Comparison of ENCODE assay signal across 7 mouse cellular contexts in the genomic region with DNA sequence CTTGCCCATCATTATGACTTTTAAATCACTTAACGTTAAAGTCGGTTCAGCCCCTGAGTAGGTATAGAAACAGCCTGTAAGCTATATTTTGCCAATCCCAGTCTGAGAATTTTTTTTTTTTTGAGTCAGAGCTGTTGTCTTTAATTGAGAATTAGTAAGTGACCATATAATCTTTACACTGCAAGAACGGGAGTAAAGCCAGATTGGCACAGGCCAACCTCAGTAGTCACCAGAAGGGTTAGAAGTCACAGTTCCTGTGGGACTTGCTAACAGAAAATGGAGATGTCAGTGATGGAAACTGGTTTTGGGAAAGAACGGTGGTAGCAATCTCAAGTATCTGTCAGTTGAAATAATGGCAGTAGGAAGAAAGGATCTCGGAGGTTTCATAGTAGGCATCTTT. TPM values are rescaled to one million over a fixed set of nuclear protein-coding genes. Genes with fewer than 3 reads are reported as not detected.
DNase-seq lines count a peak whose midpoint lies in the region; ATAC-seq and TF ChIP-seq lines count a peak whose summit lies in the region.

No protein-coding gene starts in this region.

- H3K27me3 ChIP-seq in kidney, embryonic 14.5 days (ENCODE audit: control insufficient read depth, insufficient read depth, low read length) = no peaks in the 10 kb centered on the region
- no peaks in the 10 kb centered on the region for H3K27me3 ChIP-seq in hindbrain, embryonic 12.5 days
- no peaks in the 10 kb centered on the region for H3K27me3 ChIP-seq in midbrain, embryonic 14.5 days (ENCODE audit: control insufficient read depth, insufficient read depth, low read length)

- H3K9me3 ChIP-seq in kidney, embryonic 14.5 days (ENCODE audit: control insufficient read depth, low read length) = no peaks in the 10 kb centered on the region
- H3K9me3 ChIP-seq in hindbrain, embryonic 12.5 days (replicated peaks) = no peaks in the 10 kb centered on the region
- no peaks in the 10 kb centered on the region for H3K9me3 ChIP-seq in midbrain, embryonic 14.5 days (ENCODE audit: control insufficient read depth, low read length)

- H3K4me2 ChIP-seq in kidney, embryonic 14.5 days (replicated peaks; ENCODE audit: low read depth, low read length) = peak overlapping the region; percentile 54; the same call in 1 of the 2 replicates
- peak overlapping the region; percentile 76 for H3K4me2 ChIP-seq in hindbrain, embryonic 12.5 days (replicated peaks)
- H3K4me2 ChIP-seq in midbrain, embryonic 14.5 days (ENCODE audit: low read length) = peak overlapping the region; percentile 73

- H3K27ac ChIP-seq in kidney, embryonic 14.5 days (ENCODE audit: low read depth, low read length) = no peak overlapping the region
- H3K27ac ChIP-seq in bone marrow macrophage, adult 2 months (ENCODE audit: insufficient read depth, low read depth, low read length) = no peak overlapping the region
- H3K27ac ChIP-seq in hindbrain, embryonic 12.5 days = no peak overlapping the region
- H3K27ac ChIP-seq in midbrain, embryonic 14.5 days (replicated peaks; ENCODE audit: low read depth, low read length) = no peak overlapping the region

- DNase-seq in kidney, adult 9 months = no peak
- no peak for DNase-seq in midbrain, embryonic 14.5 days
- no peak for DNase-seq in thymus, postnatal 14 days

- H3K9ac ChIP-seq in kidney, embryonic 14.5 days (ENCODE audit: low read depth, low read length) = peak overlapping the region; percentile 80; the same call in 1 of the 2 replicates
- peak overlapping the region; percentile 77; the same call in 1 of the 2 replicates for H3K9ac ChIP-seq in hindbrain, embryonic 12.5 days
- H3K9ac ChIP-seq in midbrain, embryonic 14.5 days (replicated peaks; ENCODE audit: low read length) = no peak overlapping the region; the same call in 1 of the 2 replicates

- no peak for TF ChIP-seq POLR2A in bone marrow macrophage, adult 2 months (IDR thresholded peaks at IDR 0.05; ENCODE audit: borderline replicate concordance, low read depth, low read length)

- peaks cover 6% of the 10 kb centered on the region for H3K4me1 ChIP-seq in kidney, embryonic 14.5 days (ENCODE audit: control insufficient read depth, insufficient read depth, low read length)
- peaks cover 8% of the 10 kb centered on the region for H3K4me1 ChIP-seq in bone marrow macrophage, adult 2 months (ENCODE audit: control insufficient read depth, insufficient read depth, low read length)
- H3K4me1 ChIP-seq in hindbrain, embryonic 12.5 days = peaks cover 18% of the 10 kb centered on the region
- peaks cover 23% of the 10 kb centered on the region for H3K4me1 ChIP-seq in midbrain, embryonic 14.5 days (ENCODE audit: control insufficient read depth, insufficient read depth, low read length)

- no peak for TF ChIP-seq CTCF in bone marrow macrophage, adult 2 months (IDR thresholded peaks at IDR 0.05; ENCODE audit: low read depth, low read length)

- no peak overlapping the region; the same call in 1 of the 2 replicates for H3K4me3 ChIP-seq in kidney, embryonic 14.5 days (ENCODE audit: low read length)
- H3K4me3 ChIP-seq in bone marrow macrophage, adult 2 months (ENCODE audit: insufficient read depth, low read length) = peak overlapping the region; percentile 95; the same call in 1 of the 2 replicates
- H3K4me3 ChIP-seq in hindbrain, embryonic 12.5 days = no peak overlapping the region
- 0 out of 2 replicates have a peak overlapping the region, but pooled peaks have one; percentile 81 for H3K4me3 ChIP-seq in midbrain, embryonic 14.5 days (replicated peaks; ENCODE audit: low read depth, low read length)

- WGBS in kidney, embryonic 14.5 days = 82% methylated on average over 5 of the region's 5 CpGs
- WGBS in hindbrain, embryonic 12.5 days = 83% methylated on average over 5 of the region's 5 CpGs
- WGBS in midbrain, embryonic 14.5 days = 89% methylated on average over 5 of the region's 5 CpGs

- ATAC-seq in kidney, embryonic 14.5 days (ENCODE audit: low FRiP score, low TSS enrichment) = no peak
- no peak for ATAC-seq in hindbrain, embryonic 12.5 days (ENCODE audit: low FRiP score)
- ATAC-seq in midbrain, embryonic 14.5 days (ENCODE audit: low FRiP score, low TSS enrichment) = no peak
- no peak for ATAC-seq in activated CD4-positive, CD25-positive, alpha-beta regulatory T cell, adult 4 months

- no peaks in the 10 kb centered on the region for H3K36me3 ChIP-seq in kidney, embryonic 14.5 days (ENCODE audit: control insufficient read depth, insufficient read depth, low read length)
- H3K36me3 ChIP-seq in hindbrain, embryonic 12.5 days = no peaks in the 10 kb centered on the region
- no peaks in the 10 kb centered on the region for H3K36me3 ChIP-seq in midbrain, embryonic 14.5 days (ENCODE audit: control insufficient read depth, insufficient read depth, low read length)

RNA-seq across cellular contexts. Expression of gene Pgrmc2, which starts 1.6 kb away (rescaled TPM):
- polyA plus RNA-seq in kidney, embryonic 14.5 days (2014; fragmentation: Nextera tagmentation; extraction: Ambion mirVana) = 22.8 and 28.9 TPM in 2 replicates
- 40.2 and 42.7 TPM in 2 replicates for polyA plus RNA-seq in bone marrow macrophage, adult 2 months (2012; ENCODE audit: insufficient read depth, insufficient read length, missing spikeins)
- polyA plus RNA-seq in hindbrain, embryonic 12.5 days (2016; fragmentation: Nextera tagmentation; extraction: Ambion mirVana) = 43.7 and 46.1 TPM in 2 replicates
- 20.0 and 23.0 TPM in 2 replicates for polyA plus RNA-seq in midbrain, embryonic 14.5 days (2014; fragmentation: Nextera tagmentation; extraction: Ambion mirVana)
- polyA plus RNA-seq in activated CD4-positive, CD25-positive, alpha-beta regulatory T cell, adult 4 months (2017; shearing (Covaris generic)) = 1 to 10 TPM; 3.1 to 5.0 TPM

Comparison
In these comparisons a context has a peak if more than half of its experiments do, and no peak if none do; other contexts are left out.
1. H3K4me3 ChIP-seq: peak in bone marrow macrophage, adult 2 months (single experiment) and midbrain, embryonic 14.5 days (single experiment); none in kidney, embryonic 14.5 days (single experiment) and hindbrain, embryonic 12.5 days (single experiment).
2. Peak in every context shown above with its lines, with median percentiles within 50 percentile points of each other: H3K4me2 ChIP-seq.